Mouse (Mus musculus): ENCODE results near the gene Pkp4.
"Not testable (repeated sequence)": the region's sequence is repeated elsewhere in the genome, so short reads cannot be mapped to it uniquely, and the experiment has no call there.

The Pkp4 gene

DNA sequence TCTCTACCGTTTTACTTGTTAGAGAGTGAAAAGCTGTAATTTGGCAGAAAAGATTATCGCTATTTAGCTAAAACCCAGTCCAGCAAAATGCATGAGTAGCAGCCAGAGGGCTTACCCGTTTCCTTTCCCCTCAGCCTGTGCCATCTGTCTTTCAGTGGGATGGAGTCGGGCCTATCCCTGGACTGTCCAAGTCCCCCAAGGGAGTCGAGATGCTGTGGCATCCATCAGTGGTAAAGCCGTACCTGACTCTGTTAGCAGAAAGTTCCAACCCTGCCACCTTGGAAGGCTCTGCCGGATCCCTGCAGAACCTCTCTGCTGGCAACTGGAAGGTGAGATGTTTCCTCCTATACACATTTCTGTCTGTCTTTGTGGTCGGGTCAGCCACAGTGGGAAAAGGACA, 178.3 kb downstream of the Pkp4 start:
- DNase-seq (ENCODE audit: low read depth, low spot score): no peak

DNA sequence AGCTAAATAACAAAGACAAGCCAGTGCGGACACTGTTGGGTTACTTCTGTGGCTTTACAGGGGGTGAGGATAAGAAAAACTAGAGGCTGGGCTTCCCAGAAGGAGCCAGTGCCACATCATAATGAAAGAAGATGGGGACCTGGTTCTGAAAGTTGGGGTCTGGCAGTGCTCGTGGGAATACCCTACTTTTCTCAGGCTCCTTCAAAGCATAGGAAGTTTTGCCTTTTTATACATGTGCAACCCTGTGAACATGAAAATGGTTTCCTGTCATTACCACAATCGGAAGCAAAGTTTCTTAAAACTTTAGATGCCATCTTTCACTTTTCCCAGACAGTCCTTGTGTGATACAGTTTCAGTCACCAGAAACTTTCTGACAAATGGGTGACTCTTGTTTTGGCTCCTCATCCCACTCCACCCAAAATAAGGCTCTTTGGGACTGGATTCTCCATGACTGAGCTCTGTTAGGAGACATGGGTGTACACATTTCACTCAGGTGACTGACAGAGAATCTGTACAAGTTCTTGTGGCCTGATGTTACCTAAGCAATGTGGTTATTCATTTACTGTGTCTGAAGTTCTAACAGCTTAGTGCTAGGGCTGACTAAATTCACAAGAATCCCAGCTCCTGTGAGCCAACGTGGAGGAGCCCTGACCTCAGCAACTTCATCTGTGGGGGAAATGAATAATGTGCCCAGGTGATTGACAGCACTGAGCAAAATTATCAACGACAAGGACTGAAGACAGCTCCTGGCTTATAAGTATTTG, 179.3 kb downstream of the Pkp4 start:
- DNase-seq (ENCODE audit: low read depth, low spot score): no peak

DNA sequence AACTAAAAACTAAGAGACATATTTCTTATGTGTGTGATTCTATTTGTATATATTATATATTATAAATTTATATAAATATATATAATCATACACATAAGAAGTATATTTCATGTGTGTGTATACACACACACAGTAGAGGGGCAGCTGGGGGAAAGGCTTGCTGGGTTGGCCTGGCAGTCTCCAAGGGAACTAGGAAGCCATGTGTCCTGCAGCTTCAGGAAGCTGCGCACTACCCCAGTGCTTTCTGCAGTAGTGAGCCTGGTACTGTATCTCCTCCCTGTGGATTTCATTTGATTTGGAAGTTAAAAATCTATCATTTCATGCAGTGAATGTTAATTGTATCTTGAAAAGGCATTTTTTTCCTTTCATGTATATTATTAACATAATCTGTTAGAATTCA, 180.2 kb downstream of the Pkp4 start:
- no peak for DNase-seq (ENCODE audit: low read depth, low spot score)

DNA sequence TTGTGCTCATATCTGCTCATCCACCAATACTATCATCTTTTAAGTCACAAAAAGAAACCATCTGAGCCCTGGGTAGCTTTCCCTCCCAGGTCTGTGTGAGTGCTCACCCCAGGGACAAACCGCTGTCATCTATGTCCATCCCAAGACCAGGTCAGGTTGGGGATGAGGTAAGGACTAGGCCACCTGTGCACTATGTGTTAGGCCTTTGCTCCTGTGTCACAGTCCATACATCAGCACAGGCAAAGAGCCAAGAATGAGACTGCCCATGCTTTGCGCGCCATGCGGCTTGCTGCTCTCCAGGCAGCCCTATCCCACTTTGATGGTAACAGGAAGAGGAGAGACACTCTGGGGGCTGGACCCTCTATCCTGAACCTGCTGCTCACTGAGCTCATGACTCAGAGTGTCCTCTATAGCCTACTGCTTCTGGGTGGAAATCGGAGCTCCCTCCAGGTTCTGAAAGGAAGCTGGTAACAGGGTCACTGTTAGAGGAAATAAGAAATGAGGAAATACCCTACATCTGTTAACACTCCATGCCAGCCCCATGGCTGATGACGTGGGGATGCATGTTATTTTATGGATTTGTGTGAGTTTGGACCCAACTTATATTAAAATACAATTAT, 182.1 kb downstream of the Pkp4 start:
- DNase-seq (ENCODE audit: low read depth, low spot score): no peak

DNA sequence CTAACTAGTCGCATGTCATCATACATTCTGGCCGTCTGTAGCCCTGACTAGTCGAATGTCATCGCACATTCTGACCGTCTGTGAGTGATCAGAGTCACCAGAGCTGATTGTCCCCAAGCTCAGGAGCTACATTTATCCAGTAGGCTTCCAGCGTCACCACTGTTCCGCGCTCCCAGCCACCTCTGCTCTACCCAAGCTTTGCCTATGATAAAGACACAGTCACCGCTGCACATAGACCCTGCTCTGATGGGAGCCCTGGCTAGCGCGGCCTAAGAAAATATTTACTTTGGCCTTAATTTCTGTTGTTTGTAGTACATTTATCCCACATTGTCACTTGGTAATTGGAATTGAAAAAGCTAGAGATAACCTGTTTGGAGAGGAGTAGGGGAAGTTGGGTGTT, 183.2 kb downstream of the Pkp4 start:
- no peak for DNase-seq (ENCODE audit: low read depth, low spot score)

DNA sequence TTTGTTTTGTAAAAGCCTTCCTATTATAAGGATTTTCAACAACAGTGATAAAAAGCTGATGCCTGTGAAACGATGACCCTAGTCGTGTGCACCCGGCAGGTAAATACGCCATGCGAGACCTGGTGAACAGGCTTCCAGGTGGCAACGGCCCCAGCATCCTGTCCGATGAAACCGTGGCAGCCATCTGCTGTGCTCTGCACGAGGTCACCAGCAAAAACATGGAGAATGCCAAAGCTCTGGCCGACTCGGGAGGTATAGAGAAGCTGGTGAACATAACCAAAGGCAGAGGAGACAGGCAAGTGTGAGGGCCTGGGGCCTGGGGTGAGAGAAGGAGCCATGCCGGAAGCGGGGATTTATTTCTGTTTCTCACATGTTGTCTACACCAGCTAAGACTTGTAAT, 184.0 kb downstream of the Pkp4 start:
- DNase-seq (ENCODE audit: low read depth, low spot score): no peak

DNA sequence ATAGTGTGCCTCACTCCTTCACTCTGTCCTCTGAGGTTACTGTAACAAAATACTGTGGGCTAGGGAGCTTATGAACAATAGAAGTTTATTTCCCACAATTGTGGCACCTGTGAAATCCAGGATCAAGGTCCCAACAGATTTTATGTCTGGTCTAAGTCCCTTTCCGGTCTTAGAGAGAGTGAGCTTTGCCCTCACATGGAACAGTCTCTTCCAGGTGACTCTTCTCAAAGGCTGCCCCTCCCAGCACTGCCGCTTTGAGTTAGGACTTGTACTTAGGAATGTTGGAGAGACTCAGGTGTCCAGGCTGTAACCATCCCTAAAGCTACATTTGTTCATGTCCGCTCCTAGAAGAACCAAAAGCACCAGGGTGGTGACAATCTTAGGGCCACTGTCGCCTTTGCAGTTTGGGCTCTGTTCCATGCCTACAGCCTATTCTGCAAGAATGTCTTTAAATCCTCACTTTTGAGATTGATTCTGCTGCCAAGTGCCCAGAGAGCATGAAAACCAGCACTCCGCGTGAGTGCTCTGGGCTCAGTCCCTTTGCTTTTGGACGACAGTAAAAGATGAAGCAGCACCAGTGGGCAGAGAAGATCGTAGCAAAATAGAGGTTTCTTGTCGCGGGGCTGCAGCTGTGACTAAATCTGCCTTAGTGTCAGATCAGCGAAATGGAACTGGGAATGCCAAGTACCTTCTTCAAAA, 184.6 kb downstream of the Pkp4 start:
- DNase-seq (ENCODE audit: low read depth, low spot score): no peak

DNA sequence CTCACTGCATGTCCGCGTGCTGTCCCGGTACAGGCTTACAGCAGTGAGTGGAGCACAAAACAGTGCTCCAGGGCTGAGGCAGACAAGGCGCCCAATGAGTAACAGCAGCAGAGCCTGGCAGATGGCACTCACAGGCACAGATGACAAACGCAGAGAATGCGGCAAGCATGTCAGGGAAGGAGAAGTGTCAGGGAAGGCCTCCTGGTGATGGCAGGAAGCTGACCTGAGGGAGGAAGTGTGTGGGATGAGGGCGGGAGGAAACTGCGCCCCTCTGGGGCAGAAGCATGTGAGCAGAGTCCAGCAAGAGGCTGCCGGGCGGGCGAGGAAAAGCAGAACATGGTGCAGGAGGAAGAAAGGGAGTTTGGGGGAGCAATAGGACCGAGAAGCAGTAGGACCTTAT, 185.8 kb downstream of the Pkp4 start:
- DNase-seq (ENCODE audit: low read depth, low spot score): no peak

DNA sequence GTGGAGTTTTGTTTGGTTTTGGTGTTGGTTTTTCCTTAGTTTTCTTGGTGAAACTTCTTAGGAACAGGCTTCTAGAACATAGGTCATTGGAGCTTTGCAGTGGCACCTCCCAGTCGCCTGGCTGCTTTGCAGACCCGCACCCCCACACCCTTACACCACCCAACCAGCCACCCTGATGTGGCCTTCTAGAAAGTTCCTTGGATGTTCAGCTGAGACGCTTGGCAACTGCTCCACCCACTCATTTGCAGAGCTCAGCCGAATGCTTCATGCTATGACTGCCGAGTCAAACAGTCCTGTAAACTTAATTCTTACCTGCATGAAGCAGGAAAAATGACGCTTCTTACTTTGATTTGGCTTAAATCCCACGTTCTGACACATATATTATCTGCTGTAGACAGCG, 187.9 kb downstream of the Pkp4 start:
- DNase-seq (ENCODE audit: low read depth, low spot score): no peak

DNA sequence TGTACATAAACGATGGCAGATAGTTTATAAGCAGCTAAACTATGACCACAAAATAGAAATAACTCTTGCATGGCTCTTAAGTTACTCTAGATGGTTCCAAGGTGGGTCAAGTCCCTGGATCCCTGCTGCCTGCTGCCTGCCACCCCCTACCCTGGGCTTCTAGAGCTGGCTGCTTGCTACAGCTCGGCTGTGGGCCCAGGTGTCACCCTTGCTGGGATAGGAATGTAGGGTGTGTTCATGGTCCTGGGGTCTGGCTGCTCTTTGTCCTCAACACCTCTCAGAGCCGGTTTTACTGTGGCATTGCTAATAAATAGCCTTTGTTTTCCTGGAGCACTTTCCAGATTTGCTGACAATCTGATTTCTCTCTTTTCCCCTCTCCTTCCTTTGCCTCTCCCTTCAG, 189.4 kb downstream of the Pkp4 start:
- no peak for DNase-seq (ENCODE audit: low read depth, low spot score)

DNA sequence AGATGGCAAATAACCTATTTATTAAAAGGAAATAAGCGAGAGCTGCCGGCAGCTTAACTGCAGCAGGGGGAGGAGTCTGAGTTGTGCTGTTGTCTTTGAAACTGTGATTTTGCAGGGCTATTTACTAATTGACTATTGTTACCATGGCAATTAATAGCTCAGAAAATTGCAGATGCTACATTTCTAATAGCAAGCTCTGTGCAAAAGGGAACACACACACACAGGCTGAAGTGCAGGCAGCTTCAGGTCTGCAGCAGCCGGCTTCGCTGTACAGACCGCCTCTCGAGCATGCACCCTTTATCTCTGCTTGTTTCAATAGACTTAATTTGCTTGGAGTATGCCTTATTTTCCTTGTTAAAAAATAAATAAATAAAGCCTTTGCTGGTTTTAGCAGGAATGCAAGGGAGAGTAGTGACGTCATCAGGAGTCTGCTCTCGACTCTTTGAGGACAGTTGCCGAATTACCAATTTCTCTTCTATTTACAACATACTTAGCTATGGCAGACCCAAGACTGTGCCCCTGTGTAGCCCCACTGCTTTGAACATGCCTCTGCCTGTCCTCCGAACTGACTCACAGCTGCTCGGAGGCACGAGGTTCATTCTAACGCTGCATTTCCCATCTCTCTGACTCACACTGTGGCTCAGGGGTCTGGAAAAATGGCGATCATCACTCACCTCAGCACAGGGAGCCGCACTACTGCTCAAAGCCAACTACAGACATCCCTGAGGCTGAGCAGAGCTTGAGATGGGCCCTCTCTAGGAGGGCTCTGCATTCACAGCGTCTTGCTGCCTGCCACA, 190.9 kb downstream of the Pkp4 start:
- no peak for DNase-seq (ENCODE audit: low read depth, low spot score)

DNA sequence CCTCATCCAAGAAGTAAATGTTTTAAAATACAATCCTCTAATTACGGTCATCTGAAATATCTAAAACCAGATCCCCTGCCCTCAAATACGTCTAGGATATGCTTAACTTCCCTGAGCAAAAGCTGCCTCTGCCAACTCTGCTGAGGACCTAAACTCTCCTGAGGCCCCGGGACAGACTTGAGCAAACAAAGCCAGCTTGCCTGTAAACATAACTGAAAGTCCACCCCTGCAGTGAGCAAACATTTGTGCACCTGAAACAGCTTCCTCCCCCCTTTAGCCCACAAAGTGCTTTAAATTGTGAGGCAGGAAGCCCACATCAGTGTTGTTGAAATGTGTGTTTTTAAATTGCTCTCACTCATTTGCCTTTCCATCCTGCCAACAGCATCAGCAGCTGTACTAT, 193.2 kb downstream of the Pkp4 start:
- DNase-seq (ENCODE audit: low read depth, low spot score): no peak

DNA sequence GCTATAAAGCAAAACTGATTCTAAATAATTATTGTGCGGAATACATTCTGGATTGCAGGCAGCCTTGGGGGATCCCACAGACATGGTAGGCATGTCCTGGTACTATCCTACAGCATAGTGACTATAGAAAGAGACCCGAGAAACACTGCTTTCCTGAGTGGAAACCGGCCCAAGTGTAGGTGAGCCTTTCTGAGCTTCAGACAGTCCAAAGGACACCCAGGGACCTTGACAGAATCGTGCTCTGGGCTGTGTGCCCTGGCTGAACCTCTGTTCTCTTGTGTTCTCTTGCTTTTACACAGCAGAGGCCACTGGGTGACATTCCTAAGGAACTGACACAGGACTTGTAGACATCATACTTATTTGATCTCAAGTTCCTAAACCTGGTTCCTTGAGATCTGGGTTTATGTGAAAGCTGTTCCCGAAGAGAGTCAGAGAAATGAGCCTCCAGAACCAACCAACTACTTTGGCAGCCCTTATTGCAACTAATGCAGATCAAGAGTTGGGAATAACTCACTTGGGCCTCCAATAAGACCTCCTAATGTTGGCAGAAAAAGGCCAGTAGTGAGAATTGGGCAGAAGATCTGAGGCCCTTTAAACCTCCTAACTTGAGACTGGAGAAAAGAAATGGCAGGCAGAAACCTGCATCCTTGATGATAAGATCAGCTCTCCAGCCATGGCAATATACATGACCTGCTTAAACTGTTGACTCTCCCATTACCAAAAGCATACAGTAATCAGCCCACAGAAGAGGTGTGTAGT, 195.1 kb downstream of the Pkp4 start:
- DNase-seq (ENCODE audit: low read depth, low spot score): no peak

DNA sequence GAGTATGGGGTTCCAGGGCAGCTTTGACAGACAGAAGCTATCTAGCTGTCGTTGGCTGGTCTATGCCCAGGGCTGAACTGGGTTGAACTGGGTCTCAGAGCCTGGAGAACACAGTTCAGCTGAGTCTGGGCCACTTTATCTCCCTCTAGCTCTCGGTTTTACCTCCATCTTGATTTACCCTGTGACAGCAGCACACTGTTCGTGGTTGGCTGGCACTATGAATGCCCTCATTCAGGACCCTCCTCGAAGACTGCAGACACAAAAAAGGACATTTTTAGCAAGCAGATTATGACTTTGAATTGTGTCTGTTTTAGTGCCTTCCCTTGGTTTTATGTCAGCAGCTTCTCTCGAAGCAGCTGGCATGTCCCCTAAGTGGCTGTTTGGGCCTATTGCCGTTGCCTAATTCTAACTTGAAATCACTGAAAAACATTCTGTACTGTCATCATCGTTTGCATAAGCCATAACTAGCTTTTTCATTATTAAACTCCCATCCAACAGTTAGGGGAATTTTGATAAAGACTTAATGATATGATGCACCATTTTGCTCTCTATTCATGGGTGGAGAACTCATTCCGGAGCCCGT, 199.2 kb downstream of the Pkp4 start:
- no peak for DNase-seq (ENCODE audit: low read depth, low spot score)

DNA sequence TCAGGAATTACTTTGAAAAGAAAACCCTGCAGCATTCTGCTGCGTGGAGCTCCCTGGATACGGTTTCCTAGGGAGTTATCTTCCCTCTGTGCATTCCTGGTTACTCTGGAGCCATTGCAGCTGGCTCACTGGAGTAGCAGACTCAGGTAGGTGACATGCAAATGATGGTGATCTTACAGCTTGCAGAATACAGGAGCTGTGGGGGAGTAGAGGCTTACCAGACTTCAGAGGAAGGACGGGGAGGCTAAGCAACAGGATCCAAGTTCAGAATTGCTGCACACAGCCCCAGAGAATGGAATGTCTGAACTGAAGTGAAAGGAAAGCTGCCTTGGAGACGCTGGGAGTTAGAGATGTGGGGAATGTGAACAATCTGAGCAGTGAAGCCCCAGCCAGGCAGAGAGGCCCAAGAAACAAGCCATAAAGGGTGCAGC, 200.7 kb downstream of the Pkp4 start:
- no peak for DNase-seq (ENCODE audit: low read depth, low spot score)

DNA sequence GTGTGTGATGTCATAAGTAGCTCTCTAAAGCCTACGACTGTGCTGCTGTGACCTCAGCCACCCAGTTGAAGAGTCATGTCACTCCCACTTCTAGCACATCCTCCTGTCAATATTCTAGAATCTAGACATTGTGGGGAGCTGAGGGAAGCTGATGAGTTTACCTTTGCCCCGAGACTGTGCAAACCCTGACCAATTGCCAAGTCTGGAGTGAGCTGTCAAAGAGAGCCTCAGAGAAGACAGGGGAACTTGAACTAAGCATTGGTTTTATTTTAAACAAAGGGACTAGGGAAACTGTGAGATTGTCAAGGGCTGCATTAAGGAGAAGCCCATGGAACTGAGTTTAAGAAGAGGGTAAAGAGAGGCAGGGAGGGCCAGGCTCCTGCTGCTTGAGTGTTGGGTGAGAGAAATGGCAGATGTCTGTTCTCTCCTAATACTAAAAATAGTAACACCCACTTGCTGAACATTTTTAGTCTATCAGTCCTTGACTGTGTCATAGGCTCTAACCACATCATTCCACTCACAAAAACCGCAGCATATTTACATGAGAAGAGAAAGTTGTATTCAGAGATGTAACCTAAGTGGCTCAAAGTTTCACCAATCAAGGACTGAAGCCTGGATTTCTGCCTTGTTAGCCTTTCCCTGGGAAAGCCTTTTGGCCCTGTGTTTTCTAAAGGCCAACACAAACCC, 203.6 kb downstream of the Pkp4 start:
- DNase-seq (ENCODE audit: low read depth, low spot score): no peak

DNA sequence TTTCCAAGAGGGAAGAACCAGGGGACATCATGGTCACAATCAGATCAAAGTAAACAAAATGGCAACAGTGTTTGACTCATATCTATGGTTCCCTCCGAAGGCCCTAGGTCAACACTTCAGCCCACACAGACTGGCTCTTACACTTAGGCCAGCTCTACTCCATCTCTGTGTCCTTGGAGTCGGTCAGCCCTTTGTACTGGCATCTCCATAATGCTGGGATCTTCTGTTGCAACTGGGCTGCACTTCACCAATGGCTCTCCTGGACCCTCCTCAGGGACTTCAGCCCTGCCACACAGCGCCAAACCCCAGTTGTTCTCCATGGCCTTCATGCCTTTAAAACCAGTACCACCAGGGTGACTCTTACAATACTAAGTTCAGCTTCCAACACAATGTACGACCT, 206.5 kb downstream of the Pkp4 start:
- no peak for DNase-seq (ENCODE audit: low read depth, low spot score)

DNA sequence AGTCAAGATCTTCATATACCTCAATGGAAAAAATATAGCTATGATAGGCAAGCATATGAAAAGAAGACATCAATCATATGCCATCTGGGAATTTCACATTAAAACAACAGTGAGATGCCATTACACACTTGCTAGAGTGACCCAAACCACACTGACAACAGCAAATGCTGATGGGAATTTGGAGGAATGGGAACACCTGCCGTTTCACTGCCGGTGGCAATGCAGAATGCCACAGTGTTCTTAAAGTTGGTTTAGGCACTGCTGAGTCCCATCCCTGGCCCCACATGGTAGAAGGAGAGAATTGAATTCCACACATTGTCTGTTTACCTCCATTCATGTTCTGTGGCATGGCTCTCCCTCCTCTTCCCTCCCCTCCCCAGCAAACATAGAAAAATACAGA, 212.5 kb downstream of the Pkp4 start:
- no peak for DNase-seq (ENCODE audit: low read depth, low spot score)

DNA sequence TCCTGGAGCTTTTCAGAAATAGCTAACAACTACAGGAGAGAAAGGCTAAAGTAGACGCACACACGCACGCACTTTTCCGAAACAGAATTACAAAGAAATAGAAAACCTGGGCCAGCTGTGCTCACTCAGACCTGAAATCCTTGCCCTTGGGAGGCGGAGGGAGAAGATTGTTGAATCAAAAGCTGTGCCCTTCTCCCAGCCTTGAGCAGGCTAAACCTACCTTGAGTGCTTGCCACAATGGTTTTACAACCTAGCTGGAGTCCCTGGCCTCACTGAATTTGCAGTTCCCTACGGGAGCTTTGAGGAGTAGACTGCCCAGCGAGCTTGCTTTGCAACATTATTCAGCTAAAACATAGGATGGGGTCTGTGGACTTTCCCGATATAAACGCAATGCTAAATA, 217.4 kb downstream of the Pkp4 start:
- DNase-seq (ENCODE audit: low read depth, low spot score): no peak

DNA sequence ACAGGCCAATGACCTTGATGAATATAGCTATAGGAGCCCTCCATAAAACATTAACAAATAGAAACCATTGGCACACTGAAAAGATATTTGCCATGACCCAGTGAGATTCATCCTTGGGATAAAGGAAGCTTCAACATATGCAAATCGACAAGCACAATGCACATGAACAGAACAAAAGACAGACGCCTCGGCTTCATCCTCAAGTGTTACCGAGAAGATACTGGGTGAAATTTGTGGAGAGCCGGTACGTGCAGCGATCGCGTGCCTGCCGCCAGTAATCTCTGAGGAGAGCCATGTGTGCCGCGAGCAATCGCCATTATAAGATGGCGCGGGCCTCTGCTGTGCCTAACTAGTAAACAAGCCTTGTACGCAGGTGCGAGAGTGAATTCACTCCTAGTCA, 218.2 kb downstream of the Pkp4 start:
- DNase-seq (ENCODE audit: low read depth, low spot score): not testable (repeated sequence)

Measured in retina, adult 2 months (tissue).